Mouse (Mus musculus) olfactory bulb, adult 2 months (tissue): ENCODE measurements around the gene Gm6902. TPM values are rescaled to one million over a fixed set of nuclear protein-coding genes. Genes with fewer than 3 reads are reported as not detected.
"Not testable (repeated sequence)": the region's sequence is repeated elsewhere in the genome, so short reads cannot be mapped to it uniquely, and the experiment has no call there.

Experiments used
- H3K27ac ChIP-seq: fragments of 200-500 bp; 2 replicates; pipeline ENCODE4 v1.5.1; 2012; ENCODE audit warnings: low read depth, low read length; ENCODE audit not compliant: insufficient read depth
- H3K4me1 ChIP-seq: fragments of 200-500 bp; 2 replicates; pipeline ENCODE4 v1.6.1; 2012; ENCODE audit warnings: low read length; ENCODE audit not compliant: control insufficient read depth, insufficient read depth
- H3K4me3 ChIP-seq: fragments of 200-500 bp; 2 replicates; pipeline ENCODE4 v1.5.1; 2012; ENCODE audit warnings: mild to moderate bottlenecking, low read depth, low read length, moderate library complexity; ENCODE audit not compliant: insufficient read depth
- WGBS: fragments of 180-500 bp; shearing (Covaris S2); methylation state at CpG from one replicate; pipeline ENCODE4 v1.1.7; 2018; 5-methylcytosine and 5-hydroxymethylcytosine counted together
- polyA plus RNA-seq: library from polyadenylated mRNA; stranded (reverse); fragments of >200 nt; gene quantifications from 2 replicates; pipeline ENCODE4 v1.2.4, GENCODE M21; 2012; ENCODE audit warnings: low replicate concordance; ENCODE audit not compliant: missing spikeins, insufficient read depth, insufficient read length

Gm6902 gene
- not detected in 2 replicates for polyA plus RNA-seq

DNA sequence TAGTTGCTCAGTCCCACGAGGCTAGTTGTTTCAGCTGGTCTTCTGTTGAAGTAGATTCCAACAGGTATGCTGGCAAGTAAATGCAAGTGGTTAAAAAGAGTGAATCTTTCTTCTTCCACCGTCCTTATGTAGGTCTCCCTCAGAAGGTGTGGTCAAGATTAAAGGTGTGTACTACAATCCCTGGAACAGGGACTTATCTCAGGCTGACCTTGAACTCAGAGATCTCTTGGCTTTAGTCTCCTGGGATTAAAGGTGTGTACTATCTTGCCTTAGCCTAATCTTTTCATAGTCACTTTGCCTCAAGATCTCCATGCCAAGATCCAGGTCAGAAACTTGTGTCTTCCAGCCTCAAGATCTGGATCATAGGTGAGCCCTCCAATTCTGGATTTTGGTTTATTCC lies at the start of gene Gm6902:
Gene Gm6902, minus strand, starts transcription at position 101 of the 400 bp plus-strand sequence.
- H3K4me3 ChIP-seq, H3K27ac ChIP-seq, H3K4me1 ChIP-seq: not testable (repeated sequence)
- WGBS, result no CpG with 5 or more reads among the region's 2 CpGs

DNA sequence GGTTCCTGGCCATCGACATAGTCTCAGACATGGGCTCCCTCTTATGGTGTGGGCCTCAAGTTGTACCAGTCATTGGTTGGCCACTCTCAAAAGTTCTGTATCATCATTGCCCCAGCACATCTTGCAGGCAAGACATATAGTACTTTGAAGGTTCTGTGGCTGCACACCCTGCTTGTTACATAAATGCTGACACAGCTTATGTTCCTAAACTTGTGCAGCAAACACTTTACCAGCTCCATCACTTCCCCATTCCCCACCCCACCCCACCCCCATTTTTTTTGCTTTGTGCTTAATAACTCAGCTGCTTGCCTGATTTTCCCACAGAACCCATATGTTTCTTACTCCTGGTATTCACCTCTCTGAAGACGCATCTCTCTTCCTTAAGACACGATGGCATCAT lies 22.2 kb upstream of the Gm6902 start, which contains the start of gene Nlrp4e:
Gene Nlrp4e, plus strand, starts transcription at position 301 of the 400 bp plus-strand sequence.
- not testable (repeated sequence) for H3K27ac ChIP-seq, H3K4me3 ChIP-seq, H3K4me1 ChIP-seq
- WGBS, result 85% methylated on average over 3 of the region's 3 CpGs

DNA sequence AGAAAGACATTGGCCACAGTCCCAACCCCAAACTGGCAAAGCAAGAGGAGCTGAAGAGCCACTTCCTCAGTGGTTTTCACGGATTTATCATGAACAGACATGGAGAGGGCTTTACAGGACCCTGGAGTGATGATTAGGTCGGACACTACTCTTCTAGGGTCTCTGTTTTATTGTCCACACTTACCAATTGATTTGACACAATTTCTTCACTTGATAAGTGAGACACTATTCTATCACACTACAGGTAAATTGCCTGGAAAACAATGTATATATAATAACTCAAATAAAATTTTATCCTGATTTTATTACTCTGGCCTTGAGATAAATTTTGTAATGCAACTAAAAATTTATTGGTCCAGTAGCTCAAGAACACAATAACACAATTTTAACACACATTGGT lies 27.1 kb downstream of the Gm6902 start, which contains the start of gene Vmn1r166:
Gene Vmn1r166, minus strand, starts transcription at position 101 of the 400 bp plus-strand sequence.
- H3K4me1 ChIP-seq, H3K27ac ChIP-seq, H3K4me3 ChIP-seq: not testable (repeated sequence)
- no CpG with 5 or more reads among the region's 2 CpGs for WGBS

Other genes with a start within 250 kb of the Gm6902 start
- gene Vmn1r163, start 223.4 kb downstream of the Gm6902 start, polyA plus RNA-seq, result not detected in 2 replicates
- gene Gm8720, start 211.4 kb downstream of the Gm6902 start, polyA plus RNA-seq, result not detected in 2 replicates
- gene Gm10662, start 134.4 kb downstream of the Gm6902 start, polyA plus RNA-seq, result not detected in 2 replicates
- not detected in 2 replicates for gene Vmn1r165, start 61.6 kb downstream of the Gm6902 start, polyA plus RNA-seq
- gene Vmn1r166, start 27.2 kb downstream of the Gm6902 start, polyA plus RNA-seq, result not detected in 2 replicates
- not detected in 2 replicates for gene Nlrp4e, start 22.3 kb upstream of the Gm6902 start, polyA plus RNA-seq
- gene Nlrp5, start 107.0 kb upstream of the Gm6902 start, polyA plus RNA-seq, result not detected in 2 replicates
- gene Vmn1r167, start 228.3 kb upstream of the Gm6902 start, polyA plus RNA-seq, result not detected in 2 replicates